Mouse (Mus musculus): ENCODE data around the gene C3ar1. TPM values are rescaled to one million over a fixed set of nuclear protein-coding genes. Genes with fewer than 3 reads are reported as not detected.

Gene C3ar1
- total RNA-seq (2017), result 1.8 to 13.4 TPM (median 9.7 TPM) in 3 replicates

DNA sequence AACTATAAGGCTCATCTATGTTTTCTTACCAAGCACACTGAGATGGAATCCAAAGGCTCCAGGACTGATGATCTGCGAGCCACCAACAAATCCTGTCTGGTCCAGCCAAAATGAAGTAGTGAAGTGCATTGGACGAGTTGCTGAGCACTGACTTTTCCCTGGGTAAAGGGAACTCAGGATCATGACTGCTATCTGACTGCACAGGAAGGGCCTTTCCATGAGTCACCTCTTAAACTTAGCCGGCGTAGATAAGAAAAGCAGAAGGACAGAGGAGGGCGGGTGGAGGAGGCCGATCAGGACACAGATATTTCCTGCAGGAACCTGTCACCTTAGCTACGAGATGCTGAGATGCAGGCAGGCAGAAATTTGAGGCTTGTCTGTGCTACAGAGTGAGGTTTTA, at the start of gene C3ar1:
Gene C3ar1, minus strand, starts transcription at position 207 of the 400 bp plus-strand sequence.
- no peak; the same call in 1 of the 2 replicates for ATAC-seq (replicated peaks; ENCODE audit: insufficient number of reproducible peaks, low FRiP score, low TSS enrichment, poor library complexity, severe bottlenecking)

DNA sequence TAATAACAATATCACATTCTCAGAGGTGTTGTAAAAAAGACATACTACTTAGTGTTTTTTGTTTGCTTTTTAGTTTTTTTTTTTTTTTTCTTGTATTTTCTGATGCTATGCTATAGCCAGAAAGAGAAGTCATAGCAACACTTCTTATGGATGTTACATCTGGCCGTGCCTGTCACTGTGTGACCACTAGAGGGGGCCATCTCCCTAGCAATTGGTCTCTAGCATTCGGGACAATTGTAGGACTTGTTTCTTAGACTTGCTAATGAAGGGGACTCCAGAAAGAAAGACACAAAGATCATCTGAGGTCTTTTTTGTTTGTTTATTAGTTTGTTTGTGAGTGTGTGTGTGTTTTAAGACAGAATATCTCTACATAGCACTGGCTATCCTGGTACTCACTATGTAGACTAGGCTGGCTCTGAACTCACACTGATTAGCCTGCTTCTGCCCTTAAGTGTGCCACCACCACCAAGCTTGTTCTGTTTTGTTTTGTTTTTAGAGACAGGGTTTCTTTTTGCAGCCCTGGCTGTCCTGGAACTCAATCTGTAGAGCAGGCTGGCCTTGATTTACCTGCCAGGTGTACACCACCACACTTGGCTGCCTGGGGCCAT, 36.6 kb upstream of the C3ar1 start:
- ATAC-seq (replicated peaks; ENCODE audit: insufficient number of reproducible peaks, low FRiP score, low TSS enrichment, poor library complexity, severe bottlenecking), result peak; percentile 83

DNA sequence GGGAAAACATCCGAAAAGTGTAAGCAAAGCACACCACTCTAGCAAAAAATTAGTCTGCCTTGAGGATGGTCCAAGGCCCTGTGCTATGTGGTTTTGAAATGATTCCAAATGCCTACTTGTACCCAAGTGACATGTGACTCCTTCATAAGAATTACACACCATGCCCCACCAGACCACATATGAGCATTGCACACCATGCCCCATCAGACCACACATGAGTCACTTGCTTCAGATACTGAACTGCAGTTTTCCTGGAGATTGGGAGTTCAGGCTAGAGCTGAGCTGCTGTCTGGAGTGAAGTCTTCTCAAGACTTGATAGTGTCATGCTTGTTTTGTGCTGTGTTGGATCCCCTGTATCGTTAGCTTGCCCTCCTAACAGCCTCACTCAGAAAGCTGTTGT, 33.6 kb upstream of the C3ar1 start:
- no peak for ATAC-seq (replicated peaks; ENCODE audit: insufficient number of reproducible peaks, low FRiP score, low TSS enrichment, poor library complexity, severe bottlenecking)

DNA sequence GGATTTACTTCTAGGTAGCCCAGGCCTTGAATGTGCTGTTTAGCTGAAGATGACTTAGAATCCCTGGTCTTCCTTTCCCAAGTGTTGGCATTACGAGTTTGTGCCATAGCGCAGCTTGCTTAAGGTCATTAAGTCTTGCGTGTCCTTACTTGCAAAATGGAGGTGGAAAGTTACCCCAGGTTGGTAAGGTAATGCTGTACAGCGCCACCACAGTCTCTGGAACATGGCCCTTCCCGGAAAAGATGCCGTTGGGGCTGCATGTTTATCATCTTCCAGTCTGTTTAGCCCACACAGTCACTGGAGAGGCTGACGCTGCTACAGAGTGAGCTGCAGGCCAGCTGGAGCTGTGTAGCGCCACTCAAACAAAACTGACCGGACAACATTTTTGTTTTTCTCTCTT, 27.6 kb upstream of the C3ar1 start:
- no peak for ATAC-seq (replicated peaks; ENCODE audit: insufficient number of reproducible peaks, low FRiP score, low TSS enrichment, poor library complexity, severe bottlenecking)

DNA sequence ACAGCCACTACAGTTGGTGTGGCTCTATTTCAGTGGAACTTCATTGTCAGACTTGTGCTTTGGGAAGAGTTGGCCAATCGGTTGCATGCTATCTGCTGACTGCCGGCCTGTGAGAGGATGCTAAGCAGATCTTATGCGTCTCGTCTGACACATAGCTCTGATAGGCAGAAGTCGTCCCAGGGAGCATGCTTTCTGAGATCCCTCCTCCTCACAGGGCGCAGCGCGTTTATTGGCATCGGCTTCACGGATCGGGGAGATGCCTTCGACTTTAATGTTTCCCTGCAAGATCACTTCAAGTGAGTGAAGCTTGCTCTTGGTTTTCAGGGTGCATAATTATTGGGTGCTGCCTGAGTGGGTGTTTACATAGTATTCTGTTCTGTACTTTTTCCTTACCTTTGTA, 25.3 kb upstream of the C3ar1 start:
- ATAC-seq (replicated peaks; ENCODE audit: insufficient number of reproducible peaks, low FRiP score, low TSS enrichment, poor library complexity, severe bottlenecking), result no peak

DNA sequence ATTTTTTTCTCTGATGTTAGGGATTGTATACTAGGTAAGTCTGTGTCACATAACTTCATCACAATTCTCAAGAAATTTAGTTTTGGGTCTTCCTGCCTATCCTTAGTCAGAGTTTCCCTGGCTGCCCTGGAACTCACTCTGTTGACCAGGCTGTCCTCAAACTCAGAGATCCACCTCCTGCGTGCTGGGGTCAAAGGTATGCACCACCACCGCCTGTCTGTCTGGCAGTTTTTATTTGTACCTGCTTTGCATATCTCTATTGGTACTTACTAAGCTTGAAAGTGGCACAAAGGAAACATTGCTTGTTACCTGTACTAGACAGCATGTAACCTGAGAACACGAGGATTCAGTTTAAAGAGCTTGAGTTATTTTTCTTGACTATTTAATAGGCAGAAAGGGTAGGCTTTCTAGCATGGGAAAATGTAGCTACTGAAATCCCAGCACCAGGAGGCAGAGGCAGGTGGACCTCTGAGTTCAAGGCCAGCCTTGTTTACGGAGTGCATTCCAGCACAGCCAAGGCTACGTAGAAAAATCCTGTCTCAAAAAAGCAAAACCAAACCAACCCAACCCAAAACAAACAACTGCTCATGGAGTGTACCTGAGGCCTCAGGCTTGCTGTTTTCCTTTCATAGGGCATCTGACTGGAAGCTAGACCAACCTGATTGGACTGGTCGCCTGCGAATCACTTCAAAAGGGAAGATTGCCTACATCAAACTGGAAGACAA, 24.0 kb upstream of the C3ar1 start:
- ATAC-seq (replicated peaks; ENCODE audit: insufficient number of reproducible peaks, low FRiP score, low TSS enrichment, poor library complexity, severe bottlenecking), result no peak

DNA sequence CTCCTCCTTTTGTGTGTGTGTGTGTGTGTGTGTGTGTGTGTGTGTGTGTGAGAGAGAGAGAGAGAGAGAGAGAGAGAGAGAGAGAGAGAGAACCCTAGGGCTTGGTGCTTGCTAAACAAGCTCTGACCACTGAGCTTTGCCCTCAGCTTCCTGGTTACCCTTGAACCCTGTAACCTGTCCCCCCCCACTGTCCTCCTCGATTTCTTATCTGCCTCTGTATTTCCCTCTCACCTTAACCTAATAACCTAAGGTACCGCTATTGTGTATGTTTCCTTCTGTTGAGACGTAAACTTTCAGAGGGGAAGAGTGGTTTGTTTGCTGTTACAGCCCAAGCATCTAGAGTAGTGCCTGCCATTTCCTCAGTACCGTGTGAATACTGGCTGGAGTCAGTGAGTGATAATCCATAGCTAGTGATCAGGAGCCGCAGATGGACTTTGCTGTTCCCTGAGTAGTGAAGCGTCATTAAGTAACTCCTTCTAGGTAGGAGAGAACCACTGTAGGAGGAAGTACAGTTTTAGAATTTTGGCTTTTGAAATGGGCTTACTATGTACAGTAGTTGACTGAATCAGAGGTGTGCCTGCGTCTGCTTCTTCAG, 23.3 kb upstream of the C3ar1 start:
- no peak for ATAC-seq (replicated peaks; ENCODE audit: insufficient number of reproducible peaks, low FRiP score, low TSS enrichment, poor library complexity, severe bottlenecking)

DNA sequence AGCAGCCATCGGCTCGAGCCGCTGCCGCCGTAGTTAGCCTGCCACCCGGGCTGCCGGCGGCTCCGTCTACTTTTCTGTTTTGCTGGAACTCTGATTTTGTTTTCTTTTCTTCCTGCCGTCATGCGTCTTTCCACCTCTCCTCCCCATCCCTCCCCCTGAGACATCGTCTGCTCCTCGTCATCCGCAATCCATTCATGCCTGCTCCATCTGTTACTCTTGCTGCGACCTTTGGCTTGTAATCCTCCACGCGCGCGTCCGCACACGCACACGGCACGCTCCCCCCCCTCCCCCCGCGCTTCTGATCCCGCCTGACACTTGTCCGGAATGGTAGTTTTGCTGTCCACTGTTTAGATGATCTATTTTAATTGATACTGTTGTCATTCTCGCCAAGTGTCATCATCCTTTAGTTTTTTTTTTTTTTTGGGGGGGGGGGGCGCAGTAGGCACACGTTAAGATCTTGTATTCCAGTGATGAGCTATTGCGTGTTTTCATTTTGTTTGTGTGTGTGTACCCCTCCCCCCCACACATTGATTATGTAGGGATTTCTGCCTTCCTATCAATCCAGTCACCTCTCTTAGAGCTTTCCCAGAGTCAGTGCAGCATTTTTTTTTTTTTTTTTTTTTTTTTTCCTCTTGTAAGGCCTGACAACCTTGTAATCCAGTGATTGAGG, 18.9 kb upstream of the C3ar1 start:
- no peak for ATAC-seq (replicated peaks; ENCODE audit: insufficient number of reproducible peaks, low FRiP score, low TSS enrichment, poor library complexity, severe bottlenecking)

DNA sequence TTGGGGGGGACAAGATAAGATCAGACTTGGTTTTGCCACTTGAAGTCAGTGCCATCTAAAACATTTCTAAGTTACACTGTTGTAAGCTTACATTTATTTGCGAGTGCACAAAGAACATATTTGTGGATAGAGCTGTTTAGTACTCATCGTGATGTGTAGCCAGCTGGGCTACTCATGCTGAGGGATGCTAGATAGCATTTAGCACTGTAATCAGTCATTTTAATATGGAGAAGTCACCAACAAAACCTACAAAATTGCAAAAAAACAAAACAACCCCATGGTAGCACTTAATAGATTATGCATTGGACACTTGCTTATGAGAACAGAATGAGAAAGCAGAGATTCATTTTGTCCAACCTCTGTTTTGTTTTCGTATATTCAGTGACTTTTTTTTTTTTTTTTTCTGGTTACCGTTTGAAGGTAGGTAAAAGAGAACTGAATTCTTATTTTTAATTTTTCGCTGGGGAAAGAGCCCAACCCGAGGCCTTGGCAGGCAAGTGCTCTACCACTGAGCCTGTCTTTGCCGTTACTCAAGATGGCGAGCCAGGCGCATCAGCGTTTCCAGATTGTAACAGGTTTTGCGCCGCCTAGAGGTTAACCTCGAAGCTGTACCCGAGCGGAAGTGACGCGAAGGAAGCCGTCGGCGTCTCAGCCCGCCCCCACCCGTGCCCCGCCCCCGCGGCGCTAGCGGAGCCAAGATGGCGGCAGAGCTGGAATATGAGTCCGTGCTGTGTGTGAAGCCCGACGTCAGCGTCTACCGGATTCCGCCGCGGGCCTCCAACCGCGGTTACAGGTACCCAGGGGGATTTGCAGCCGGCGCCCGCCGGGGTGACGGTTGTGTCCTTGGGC, 18.1 kb upstream of the C3ar1 start, which contains the start of gene Necap1:
Gene Necap1, plus strand, starts transcription at position 604 of the 849 bp plus-strand sequence.
- ATAC-seq (replicated peaks; ENCODE audit: insufficient number of reproducible peaks, low FRiP score, low TSS enrichment, poor library complexity, severe bottlenecking), result peak; percentile 79

DNA sequence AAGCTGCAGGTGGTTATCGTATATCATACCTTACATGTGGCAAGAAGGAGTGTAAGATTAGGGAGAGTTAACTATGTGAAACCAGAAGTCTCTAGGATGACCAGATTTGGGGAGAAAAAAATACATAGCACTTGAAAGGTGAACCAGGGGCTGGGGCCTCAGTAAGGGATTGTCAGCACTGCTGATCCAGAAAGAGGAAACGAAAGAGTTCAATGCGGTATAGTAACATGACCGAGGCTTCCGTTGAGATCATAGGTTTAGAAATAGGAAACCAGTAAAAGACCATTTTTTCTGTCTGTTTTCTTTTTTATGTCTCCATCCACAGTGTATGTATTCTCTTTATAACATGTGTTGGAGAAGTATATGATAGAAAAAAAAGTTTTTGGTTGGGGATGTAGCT, 16.8 kb upstream of the C3ar1 start:
- peak; percentile 81 for ATAC-seq (replicated peaks; ENCODE audit: insufficient number of reproducible peaks, low FRiP score, low TSS enrichment, poor library complexity, severe bottlenecking)

DNA sequence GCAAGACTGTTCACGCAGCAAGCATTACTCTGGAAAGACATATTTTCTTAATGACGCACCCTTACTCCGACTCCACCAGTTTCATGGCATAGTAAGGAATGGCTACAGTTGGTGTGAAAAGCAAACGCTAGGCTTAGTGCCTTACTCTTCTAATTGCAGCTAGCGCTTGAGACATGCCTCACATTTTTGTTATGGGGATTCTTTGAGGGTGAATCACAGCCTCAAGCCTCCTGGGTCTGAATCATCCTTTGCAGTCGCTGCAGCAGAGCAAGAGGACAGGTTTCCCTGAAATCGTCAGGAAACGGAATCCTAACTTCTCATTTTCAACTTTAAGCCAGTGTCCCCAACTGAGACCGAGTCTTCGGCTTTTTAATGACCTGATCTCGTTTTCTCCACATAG, 13.9 kb upstream of the C3ar1 start:
- no peak for ATAC-seq (replicated peaks; ENCODE audit: insufficient number of reproducible peaks, low FRiP score, low TSS enrichment, poor library complexity, severe bottlenecking)

DNA sequence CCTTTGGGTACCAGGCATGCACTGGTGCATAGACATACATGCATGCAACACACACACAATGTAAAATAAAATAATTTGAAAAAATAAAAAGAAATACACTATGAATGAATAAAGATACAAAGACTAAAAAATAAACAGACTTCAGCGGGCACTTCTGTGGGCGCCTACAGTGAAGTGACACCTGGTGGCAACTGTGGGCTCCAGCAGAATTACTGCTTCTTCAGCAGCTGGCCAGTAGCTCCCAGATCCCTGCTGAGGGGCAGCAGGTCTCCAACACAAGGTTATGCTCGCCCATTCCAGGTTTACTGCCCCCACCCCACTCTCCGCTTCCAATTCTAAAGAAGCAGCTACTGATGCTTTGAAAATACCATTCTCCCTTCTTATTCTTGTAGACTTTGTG, 12.0 kb upstream of the C3ar1 start:
- no peak for ATAC-seq (replicated peaks; ENCODE audit: insufficient number of reproducible peaks, low FRiP score, low TSS enrichment, poor library complexity, severe bottlenecking)

DNA sequence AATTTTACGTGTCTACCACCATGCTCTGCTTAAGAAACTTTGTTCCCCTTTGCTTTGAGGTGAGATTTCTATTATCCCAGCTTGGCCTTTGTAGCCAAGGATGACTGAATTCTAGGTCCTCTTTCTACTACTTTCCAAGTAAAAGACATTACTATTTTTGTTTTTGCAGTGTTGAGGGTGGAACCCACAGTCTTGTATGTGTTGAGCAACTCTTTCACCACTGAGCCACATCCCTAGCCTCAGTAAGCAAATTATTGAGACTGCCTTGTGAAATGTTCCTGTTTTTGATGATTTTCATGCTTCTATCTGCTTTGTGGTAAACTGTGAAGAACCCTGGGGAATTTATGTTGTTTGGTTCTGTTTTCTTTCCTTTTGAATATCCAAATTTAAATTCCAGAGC, 6.9 kb upstream of the C3ar1 start:
- peak; percentile 94 for ATAC-seq (replicated peaks; ENCODE audit: insufficient number of reproducible peaks, low FRiP score, low TSS enrichment, poor library complexity, severe bottlenecking)

DNA sequence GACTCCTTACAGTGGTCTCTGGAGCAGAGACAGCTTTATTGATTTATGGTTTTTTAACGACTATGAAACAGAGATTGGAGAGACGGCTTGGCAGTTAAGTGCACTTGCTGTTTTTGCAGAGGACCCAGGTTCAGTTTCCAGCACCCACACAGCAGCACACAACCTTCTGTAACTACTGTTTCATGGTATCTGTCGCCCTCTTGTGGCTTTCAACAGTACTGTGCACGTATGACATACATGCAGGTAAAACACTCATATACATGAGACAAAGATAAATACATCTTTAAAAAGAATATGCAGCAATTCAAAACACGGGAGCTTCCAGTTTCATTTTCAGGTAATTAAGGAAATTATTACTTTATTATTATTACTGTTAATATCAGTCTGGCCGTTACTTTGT, 6.5 kb upstream of the C3ar1 start:
- no peak for ATAC-seq (replicated peaks; ENCODE audit: insufficient number of reproducible peaks, low FRiP score, low TSS enrichment, poor library complexity, severe bottlenecking)

DNA sequence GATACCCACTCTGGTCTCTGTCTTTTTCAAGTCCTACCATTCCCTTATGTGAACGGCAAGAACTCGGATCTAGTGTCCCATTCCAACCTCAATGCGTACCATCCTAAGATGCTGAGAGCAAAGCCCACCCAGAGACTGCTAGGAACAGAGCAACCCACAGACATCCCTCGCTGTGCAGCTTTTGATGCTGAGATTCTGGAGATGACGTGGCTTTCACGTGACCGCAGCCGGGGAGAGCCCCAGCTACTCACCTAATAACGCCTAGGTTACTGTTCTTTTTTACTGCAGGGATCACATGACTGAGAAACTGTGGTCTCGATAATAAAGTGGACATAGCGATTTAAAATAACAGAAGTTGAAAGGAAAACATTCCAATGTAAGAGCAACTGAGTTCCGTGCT, 1.4 kb downstream of the C3ar1 start:
- ATAC-seq (replicated peaks; ENCODE audit: insufficient number of reproducible peaks, low FRiP score, low TSS enrichment, poor library complexity, severe bottlenecking), result peak; percentile 29; the same call in 1 of the 2 replicates

DNA sequence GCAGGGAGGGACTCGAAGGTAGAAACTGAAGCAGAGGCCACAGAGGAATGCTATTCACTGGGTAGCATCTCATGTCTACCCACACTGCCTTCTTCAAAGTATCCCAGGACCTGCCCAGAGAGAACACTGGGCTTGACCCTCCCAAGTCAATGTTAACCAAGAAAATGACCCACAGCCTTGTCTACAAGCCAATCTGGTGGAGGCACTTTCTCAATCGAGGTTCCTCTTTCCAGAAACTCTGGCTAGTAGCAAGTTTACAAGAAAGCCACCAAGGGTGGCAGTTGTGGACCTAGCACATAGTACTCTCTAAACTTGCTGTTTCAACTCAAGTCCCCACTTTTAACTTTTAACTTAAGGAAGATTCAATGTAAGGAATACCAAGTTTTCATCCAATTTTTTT, 3.3 kb downstream of the C3ar1 start:
- ATAC-seq (replicated peaks; ENCODE audit: insufficient number of reproducible peaks, low FRiP score, low TSS enrichment, poor library complexity, severe bottlenecking), result peak; percentile 77

DNA sequence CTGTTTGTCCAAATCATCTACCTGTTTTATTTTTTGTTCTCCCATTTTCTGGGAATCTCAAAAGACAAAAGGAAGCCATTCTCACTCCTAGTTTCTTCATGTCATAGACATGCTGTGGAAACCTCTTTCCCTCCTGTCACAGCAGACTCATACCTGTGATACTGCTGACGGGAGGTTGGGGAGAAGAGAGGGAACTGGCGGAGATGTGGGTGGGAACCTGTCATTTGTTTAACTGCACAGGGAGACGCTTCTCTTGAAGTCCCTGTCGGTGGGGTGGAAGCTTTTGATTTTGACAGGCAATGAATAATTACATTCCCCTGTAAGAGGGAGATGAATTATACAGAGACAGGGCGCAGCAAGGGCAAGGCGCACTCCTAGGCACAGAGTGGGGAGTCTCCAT, 12.2 kb downstream of the C3ar1 start:
- ATAC-seq (replicated peaks; ENCODE audit: insufficient number of reproducible peaks, low FRiP score, low TSS enrichment, poor library complexity, severe bottlenecking), result no peak

DNA sequence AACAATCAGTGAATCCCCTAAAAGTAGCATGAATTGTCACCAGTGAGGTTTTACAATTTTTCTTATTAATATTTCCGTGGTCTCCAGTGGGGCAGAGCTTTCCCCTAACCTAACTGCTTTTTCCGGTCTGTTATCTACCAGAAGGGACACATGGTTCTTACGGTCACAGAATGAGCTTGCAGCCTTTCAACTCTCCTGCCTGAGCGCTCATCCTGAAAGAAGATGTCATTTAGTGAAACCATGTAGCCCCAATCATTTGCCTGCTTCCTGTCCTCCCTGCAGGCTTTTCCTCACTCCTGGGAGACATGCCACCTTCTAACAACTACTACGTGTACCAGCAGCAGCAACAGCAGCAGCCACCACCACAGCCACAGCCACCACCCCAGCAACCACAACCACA, 18.4 kb downstream of the C3ar1 start:
- ATAC-seq (replicated peaks; ENCODE audit: insufficient number of reproducible peaks, low FRiP score, low TSS enrichment, poor library complexity, severe bottlenecking), result no peak

DNA sequence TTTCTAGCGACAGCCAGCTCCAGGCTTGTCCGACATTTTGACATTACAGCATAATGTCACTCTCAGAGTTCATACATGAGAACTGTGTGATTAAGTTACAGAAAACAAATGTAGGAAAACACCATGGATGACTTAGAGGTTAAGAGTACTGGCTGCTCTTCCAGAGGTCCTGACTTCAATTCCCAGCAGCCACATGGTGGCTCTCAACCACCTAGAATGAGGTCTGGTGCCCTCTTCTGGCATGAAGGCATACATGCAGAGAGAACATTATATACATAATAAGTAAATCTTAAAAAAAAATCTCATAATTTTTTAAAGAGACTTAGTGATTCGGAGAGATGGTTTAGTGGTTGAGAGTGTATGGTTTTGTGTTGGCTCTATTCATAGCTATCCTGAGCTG, 19.0 kb downstream of the C3ar1 start:
- ATAC-seq (replicated peaks; ENCODE audit: insufficient number of reproducible peaks, low FRiP score, low TSS enrichment, poor library complexity, severe bottlenecking), result no peak
